Mouse (Mus musculus) intestine, postnatal 0 days (tissue): ENCODE measurements at regions not wholly inside any gene's neighbourhood (a gene's known extent, or its start where the extent isn't known, plus 50 kb on each side); places are given as distances from the start of the nearest gene placed in this dataset.

Experiments used
- ATAC-seq: fragments of 200-750 bp; cut with Nextera tagmentation; 2 replicates; pipeline ENCODE4 v1.8.0; 2017; ENCODE audit warnings: mild to moderate bottlenecking, moderate TSS enrichment, moderate library complexity
- H3K27ac ChIP-seq: fragments of 300-500 bp; sonication (generic); 2 replicates; pipeline ENCODE4 v1.5.1; 2014; ENCODE audit warnings: mild to moderate bottlenecking, low read depth, low read length, moderate library complexity
- H3K27me3 ChIP-seq: fragments of 300-500 bp; sonication (generic); replicated peaks from 2 replicates; pipeline ENCODE4 v1.6.1; 2014; ENCODE audit warnings: low read length, mixed read lengths; ENCODE audit not compliant: control insufficient read depth, insufficient read depth
- H3K36me3 ChIP-seq: fragments of 300-500 bp; sonication (generic); 2 replicates; pipeline ENCODE4 v1.6.1; 2014; ENCODE audit warnings: mild to moderate bottlenecking, moderate library complexity; ENCODE audit not compliant: control insufficient read depth, insufficient read depth
- H3K4me1 ChIP-seq: fragments of 300-500 bp; sonication (generic); replicated peaks from 2 replicates; pipeline ENCODE4 v1.6.1; 2014; ENCODE audit warnings: antibody characterized with exemption, low read length, mixed read lengths; ENCODE audit not compliant: control insufficient read depth, insufficient read depth
- H3K4me2 ChIP-seq: fragments of 300-500 bp; sonication (generic); replicated peaks from 2 replicates; pipeline ENCODE4 v1.6.1; 2014; ENCODE audit warnings: low read depth, mild to moderate bottlenecking, moderate library complexity
- H3K4me3 ChIP-seq: fragments of 300-500 bp; sonication (generic); 2 replicates; pipeline ENCODE4 v1.5.1; 2014; ENCODE audit warnings: low read depth, low read length
- H3K9ac ChIP-seq: fragments of 300-500 bp; sonication (generic); 2 replicates; pipeline ENCODE4 v1.6.1; 2014; ENCODE audit warnings: mild to moderate bottlenecking, low read depth, low read length
- H3K9me3 ChIP-seq: fragments of 300-500 bp; sonication (generic); 2 replicates; pipeline ENCODE4 v1.6.1; 2016; ENCODE audit warnings: mixed run types; ENCODE audit not compliant: control insufficient read depth
- CTCF ChIP-seq: sonication (generic); IDR thresholded peaks from 2 replicates; pipeline ENCODE4 v1.5.1; 2016; ENCODE audit warnings: low read depth, mild to moderate bottlenecking, control low read depth, antibody characterized with exemption, moderate library complexity
- WGBS: fragments of 180-500 bp; shearing (Covaris S2); extraction: QIAGEN DNeasy Blood & Tissue Kit; methylation state at CpG from one replicate; pipeline ENCODE4 v1.1.7; 2014; 5-methylcytosine and 5-hydroxymethylcytosine counted together

DNA sequence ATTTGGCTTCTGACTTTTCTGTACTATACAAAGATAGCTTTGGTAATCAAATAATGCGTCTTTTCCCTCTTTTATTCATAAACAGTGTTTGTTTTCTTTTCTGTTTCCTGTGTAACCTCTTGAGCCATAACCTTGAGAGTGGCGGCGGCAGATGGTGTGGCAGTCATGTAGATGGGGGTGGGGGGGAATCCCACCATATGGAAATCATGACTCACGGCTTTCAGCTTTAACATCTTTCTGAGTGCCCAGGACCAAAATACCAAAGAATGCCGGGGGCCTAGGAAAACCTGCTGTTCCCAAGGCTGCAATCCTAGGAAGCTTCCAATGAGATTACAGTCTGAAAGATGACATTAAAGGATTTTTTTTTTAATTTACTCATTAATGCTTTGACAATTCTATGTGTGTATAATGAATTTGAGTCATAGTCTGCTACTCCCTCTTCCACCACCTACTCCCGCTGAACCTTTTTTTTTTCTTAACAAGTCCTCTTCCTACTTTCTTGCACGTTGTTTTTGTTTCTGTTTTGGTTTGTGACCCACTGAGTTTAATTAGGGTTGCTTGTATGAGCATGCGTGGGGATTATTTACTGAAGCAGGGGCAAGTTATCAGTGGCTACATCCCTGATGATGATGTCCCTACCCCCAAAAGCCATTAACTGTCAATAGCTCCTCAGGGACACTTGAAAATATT lies 60.2 kb upstream of the Ap1s2 start:
- no peak for ATAC-seq
- 66% methylated on average over 8 of the region's 8 CpGs for WGBS

DNA sequence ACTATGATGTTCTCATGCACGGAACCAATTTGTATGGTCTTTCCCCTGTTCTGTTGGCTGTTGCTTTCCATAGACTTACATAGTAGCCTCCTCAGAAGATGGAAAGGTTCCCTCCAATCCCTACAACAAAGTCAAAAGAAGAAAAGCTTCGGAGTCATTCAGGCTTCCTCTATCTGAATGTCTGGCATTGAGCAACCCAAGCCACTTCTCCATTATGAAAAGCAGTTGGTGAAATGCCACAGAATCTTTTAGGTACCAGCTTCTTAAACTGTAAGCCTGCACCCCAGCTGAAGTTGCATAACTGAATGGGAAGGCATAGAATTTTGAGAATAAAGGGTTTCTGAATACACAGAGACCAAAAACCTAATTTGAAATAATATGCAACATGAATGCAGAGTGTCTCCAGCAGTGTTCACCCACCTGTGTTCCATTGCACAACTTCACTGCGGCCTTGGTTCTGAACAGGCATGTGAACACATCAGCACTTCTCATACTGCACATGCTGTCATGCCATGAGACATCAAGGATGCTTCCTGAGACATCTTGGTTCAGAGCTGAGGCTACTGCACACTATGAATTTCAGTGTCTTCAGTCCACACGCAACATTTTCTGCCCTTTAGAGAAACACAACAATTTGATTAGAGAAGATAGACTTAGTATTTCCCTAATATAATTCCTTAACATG lies 57.8 kb upstream of the Ap1s2 start:
- H3K9me3 ChIP-seq = no peaks in the 10 kb centered on the region
- H3K4me1 ChIP-seq = no peaks in the 10 kb centered on the region
- H3K4me3 ChIP-seq = no peak overlapping the region
- no peak for TF ChIP-seq CTCF
- H3K27ac ChIP-seq = no peak overlapping the region
- H3K9ac ChIP-seq = no peak overlapping the region
- WGBS = 90% methylated on average over 4 of the region's 4 CpGs
- ATAC-seq = no peak
- H3K4me2 ChIP-seq = no peak overlapping the region
- H3K27me3 ChIP-seq = no peaks in the 10 kb centered on the region
- H3K36me3 ChIP-seq = no peaks in the 10 kb centered on the region

More for the DNA sequence above, 60.2 kb upstream of the Ap1s2 start:
- Histone ChIP-seq H3K9ac (no peak overlapping the region), H3K27me3 (no peaks in the 10 kb centered on the region), H3K4me3 (no peak overlapping the region), H3K9me3 (no peaks in the 10 kb centered on the region), H3K36me3 (no peaks in the 10 kb centered on the region), H3K4me2 (no peak overlapping the region), H3K4me1 (no peaks in the 10 kb centered on the region), H3K27ac (no peak overlapping the region)
- no peak for TF ChIP-seq CTCF

DNA sequence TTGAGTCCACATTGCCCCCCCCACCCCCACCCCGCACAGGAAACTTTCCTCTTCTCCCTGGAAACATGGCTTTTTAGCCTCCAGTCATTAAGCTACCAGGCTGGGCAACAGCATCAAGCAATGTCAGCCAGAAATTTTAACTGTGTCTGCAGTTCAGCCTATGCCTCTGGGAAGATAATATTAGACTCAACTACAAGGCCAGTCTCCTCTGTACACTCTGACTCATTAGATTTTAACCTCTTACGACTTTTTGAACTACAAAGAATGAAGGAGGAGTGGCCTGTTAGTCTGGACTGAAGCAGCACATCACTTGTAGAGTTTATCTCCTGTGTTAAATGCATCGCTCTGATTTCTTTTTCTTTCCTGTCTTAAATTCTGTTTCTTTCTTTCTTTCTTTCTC lies 50.3 kb upstream of the Ap1s2 start:
- Histone ChIP-seq H3K27ac (no peak overlapping the region), H3K27me3 (no peaks in the 10 kb centered on the region), H3K4me2 (no peak overlapping the region), H3K4me1 (no peaks in the 10 kb centered on the region), H3K9ac (no peak overlapping the region), H3K9me3 (no peaks in the 10 kb centered on the region), H3K4me3 (no peak overlapping the region), H3K36me3 (no peaks in the 10 kb centered on the region)
- no peak for TF ChIP-seq CTCF
- no peak for ATAC-seq
- 48% methylated on average over 3 of the region's 3 CpGs for WGBS
